Mouse (Mus musculus): ENCODE results near the gene Selenof. TPM values are rescaled to one million over a fixed set of nuclear protein-coding genes. Genes with fewer than 3 reads are reported as not detected.

Gene Selenof
- polyA plus RNA-seq, 1 experiment, result 192 TPM

- DNase-seq (ENCODE audit: low read depth), result no peak
These were observed 72.0 kb downstream of the Selenof start for GRCm38 (mm10) chr3:144642141-144642540.

GRCm38 (mm10) chr3:144643301-144643871 is 73.3 kb downstream of the Selenof start:
- DNase-seq (ENCODE audit: low read depth), result peak; percentile 64

GRCm38 (mm10) chr3:144644202-144644601 is 74.1 kb downstream of the Selenof start:
- DNase-seq (ENCODE audit: low read depth), result no peak

Other genes starting within 250 kb of the Selenof start
- gene Hs2st1, start 123 bp upstream of the Selenof start, polyA plus RNA-seq (2012; rRNA removed), result 7.5 and 8.5 TPM in 2 replicates
- 39.5 and 43.7 TPM in 2 replicates for gene Sh3glb1, start 150.0 kb downstream of the Selenof start, polyA plus RNA-seq (2012; rRNA removed)
- gene Clca3a1, start 190.7 kb downstream of the Selenof start, polyA plus RNA-seq (2012; rRNA removed), result 3.2 and 4.6 TPM in 2 replicates
- gene Clca3a2, start 249.2 kb downstream of the Selenof start, polyA plus RNA-seq (2012; rRNA removed), result 14.2 and 24.4 TPM in 2 replicates

All from gonadal fat pad, adult 2 months (tissue).